Mouse (Mus musculus) colon, adult 2 months (tissue): Measurements from ENCODE around the gene Spint5. TPM values are rescaled to one million over a fixed set of nuclear protein-coding genes. Genes with fewer than 3 reads are reported as not detected.

Experiments
- polyA plus RNA-seq: library from polyadenylated mRNA; depleted of rRNA; stranded (reverse); fragments of >200 nt; gene quantifications from 2 replicates; pipeline ENCODE4 v1.2.3, GENCODE M21; 2012; rRNA removed

Gene Spint5
- not detected in 2 replicates for polyA plus RNA-seq

GRCm38 (mm10) chr2:164715005-164715404 is at the start of gene Spint5:
TSS of gene Spint5 (plus strand) at chr2:164715305.

GRCm38 (mm10) chr2:164673987-164674386 is 41.1 kb upstream of the Spint5 start, which contains the start of gene Wfdc11:
TSS of gene Wfdc11 (minus strand) at chr2:164674087.

GRCm38 (mm10) chr2:164684807-164685206 is 30.3 kb upstream of the Spint5 start, which contains the start of gene Wfdc13:
TSS of gene Wfdc13 (plus strand) at chr2:164685107.

GRCm38 (mm10) chr2:164698201-164698600 is 16.9 kb upstream of the Spint5 start, which contains the start of gene Spint4:
TSS of gene Spint4 (plus strand) at chr2:164698501.

GRCm38 (mm10) chr2:164745843-164746479 is 30.9 kb downstream of the Spint5 start, which contains the start of the genes Wfdc3 and Dnttip1:
TSS of gene Wfdc3 (minus strand) at chr2:164745931.
TSS of gene Dnttip1 (plus strand) at chr2:164745983.

Other genes starting within 250 kb of the Spint5 start
- gene Trp53tg5, start 241.6 kb upstream of the Spint5 start, polyA plus RNA-seq: not detected in 2 replicates
- 73.3 and 88.5 TPM in 2 replicates for gene Dbndd2, start 229.2 kb upstream of the Spint5 start, polyA plus RNA-seq
- gene Pigt, start 217.8 kb upstream of the Spint5 start, polyA plus RNA-seq: 181 and 196 TPM in 2 replicates
- 715 and 811 TPM in 2 replicates for gene Wfdc2, start 152.9 kb upstream of the Spint5 start, polyA plus RNA-seq
- gene Spint3, start 141.8 kb upstream of the Spint5 start, polyA plus RNA-seq: not detected in 2 replicates
- 0.16 TPM in 2 replicates for gene Wfdc6a, start 129.9 kb upstream of the Spint5 start, polyA plus RNA-seq
- gene Eppin, start 121.7 kb upstream of the Spint5 start, polyA plus RNA-seq: not detected in 2 replicates
- gene Wfdc6b, start 101.8 kb upstream of the Spint5 start, polyA plus RNA-seq: 0.15 TPM in 1 of 2 replicates, not detected in the other
- gene Wfdc8, start 101.7 kb upstream of the Spint5 start, polyA plus RNA-seq: 0.31 and 0.35 TPM in 2 replicates
- 0.13 and 0.16 TPM in 2 replicates for gene Wfdc16, start 76.5 kb upstream of the Spint5 start, polyA plus RNA-seq
- gene Wfdc10, start 59.3 kb upstream of the Spint5 start, polyA plus RNA-seq: not detected in 2 replicates
- not detected in 2 replicates for gene Wfdc9, start 58.7 kb upstream of the Spint5 start, polyA plus RNA-seq
- gene Wfdc11, start 41.2 kb upstream of the Spint5 start, polyA plus RNA-seq: not detected in 2 replicates
- 0.28 and 0.73 TPM in 2 replicates for gene Wfdc13, start 30.2 kb upstream of the Spint5 start, polyA plus RNA-seq
- gene Spint4, start 16.8 kb upstream of the Spint5 start, polyA plus RNA-seq: not detected in 2 replicates
- 0.28 and 0.84 TPM in 2 replicates for gene Wfdc3, start 30.6 kb downstream of the Spint5 start, polyA plus RNA-seq
- 60.0 and 89.4 TPM in 2 replicates for gene Dnttip1, start 30.7 kb downstream of the Spint5 start, polyA plus RNA-seq
- 65.5 and 79.7 TPM in 2 replicates for gene Ube2c, start 54.6 kb downstream of the Spint5 start, polyA plus RNA-seq
- not detected in 2 replicates for gene Tnnc2, start 64.7 kb downstream of the Spint5 start, polyA plus RNA-seq
- gene Snx21, start 70.5 kb downstream of the Spint5 start, polyA plus RNA-seq: 34.1 and 41.6 TPM in 2 replicates
- 134 and 139 TPM in 2 replicates for gene Acot8, start 89.6 kb downstream of the Spint5 start, polyA plus RNA-seq
- 3.4 and 3.5 TPM in 2 replicates for gene Zswim3, start 89.8 kb downstream of the Spint5 start, polyA plus RNA-seq
- gene Zswim1, start 107.4 kb downstream of the Spint5 start, polyA plus RNA-seq: 10.5 and 11.5 TPM in 2 replicates
- not detected in 2 replicates for gene Spata25, start 113.2 kb downstream of the Spint5 start, polyA plus RNA-seq
- gene Ctsa, start 117.6 kb downstream of the Spint5 start, polyA plus RNA-seq: 320 and 357 TPM in 2 replicates
- gene Neurl2, start 118.2 kb downstream of the Spint5 start, polyA plus RNA-seq: 5.2 and 7.2 TPM in 2 replicates
- gene Pltp, start 142.4 kb downstream of the Spint5 start, polyA plus RNA-seq: 82.0 and 82.9 TPM in 2 replicates
- gene Pcif1, start 164.0 kb downstream of the Spint5 start, polyA plus RNA-seq: 29.5 and 36.3 TPM in 2 replicates
- gene Zfp335, start 196.5 kb downstream of the Spint5 start, polyA plus RNA-seq: 34.2 and 35.7 TPM in 2 replicates
- gene Mmp9, start 225.5 kb downstream of the Spint5 start, polyA plus RNA-seq: 4.4 and 4.7 TPM in 2 replicates
- gene Slc12a5, start 245.5 kb downstream of the Spint5 start, polyA plus RNA-seq: 0.90 and 1.1 TPM in 2 replicates